Mouse (Mus musculus): Measurements from ENCODE around the gene Hoxd10. TPM values are rescaled to one million over a fixed set of nuclear protein-coding genes. Genes with fewer than 3 reads are reported as not detected.

The Hoxd10 gene
- polyA plus RNA-seq, 1 experiment: not detected

GRCm38 (mm10) chr2:74703720-74704392, 12.1 kb downstream of the Hoxd10 start:
- no peaks in the 10 kb centered on the region for H3K4me1 ChIP-seq (ENCODE audit: control insufficient read depth, insufficient read depth, low read length)
- H3K27me3 ChIP-seq (ENCODE audit: control insufficient read depth, insufficient read depth, low read length): peaks cover 26% of the 10 kb centered on the region
- TF ChIP-seq POLR2A (IDR thresholded peaks at IDR 0.05; ENCODE audit: borderline replicate concordance, insufficient read depth, low read length) (no peak), CTCF (IDR thresholded peaks at IDR 0.05; ENCODE audit: borderline replicate concordance, insufficient read depth, low read depth, low read length) (no peak)
- H3K4me3 ChIP-seq (replicated peaks; ENCODE audit: insufficient read depth, low read depth, low read length): no peak overlapping the region
- no peak for DNase-seq
- 4% methylated on average over 26 of the region's 26 CpGs for WGBS
- H3K27ac ChIP-seq (ENCODE audit: insufficient read depth, low read length): no peak overlapping the region

GRCm38 (mm10) chr2:74704393-74704998, 12.8 kb downstream of the Hoxd10 start, which contains the start of gene Hoxd8:
Gene Hoxd8, plus strand, starts transcription at chr2:74704615.
- H3K27me3 ChIP-seq (ENCODE audit: control insufficient read depth, insufficient read depth, low read length): peaks cover 26% of the 10 kb centered on the region
- 4% methylated on average over 50 of the region's 52 CpGs for WGBS
- H3K27ac ChIP-seq (ENCODE audit: insufficient read depth, low read length): no peak within 1 kb of the TSS

GRCm38 (mm10) chr2:74704999-74705466, 13.3 kb downstream of the Hoxd10 start:
- no peak for DNase-seq
- H3K4me1 ChIP-seq (ENCODE audit: control insufficient read depth, insufficient read depth, low read length): no peaks in the 10 kb centered on the region
- peaks cover 26% of the 10 kb centered on the region for H3K27me3 ChIP-seq (ENCODE audit: control insufficient read depth, insufficient read depth, low read length)
- TF ChIP-seq CTCF (IDR thresholded peaks at IDR 0.05; ENCODE audit: borderline replicate concordance, insufficient read depth, low read depth, low read length): no peak
- no peak for TF ChIP-seq POLR2A (IDR thresholded peaks at IDR 0.05; ENCODE audit: borderline replicate concordance, insufficient read depth, low read length)
- no peak overlapping the region for H3K27ac ChIP-seq (ENCODE audit: insufficient read depth, low read length)
- 2% methylated on average over 65 of the region's 66 CpGs for WGBS
- no peak overlapping the region for H3K4me3 ChIP-seq (replicated peaks; ENCODE audit: insufficient read depth, low read depth, low read length)

More at GRCm38 (mm10) chr2:74704393-74704998, 12.8 kb downstream of the Hoxd10 start, which contains the start of gene Hoxd8:
- no peaks in the 10 kb centered on the region for H3K4me1 ChIP-seq (ENCODE audit: control insufficient read depth, insufficient read depth, low read length)
- TF ChIP-seq POLR2A (IDR thresholded peaks at IDR 0.05; ENCODE audit: borderline replicate concordance, insufficient read depth, low read length) (no peak), CTCF (IDR thresholded peaks at IDR 0.05; ENCODE audit: borderline replicate concordance, insufficient read depth, low read depth, low read length) (no peak)
- H3K4me3 ChIP-seq (replicated peaks; ENCODE audit: insufficient read depth, low read depth, low read length): no peak within 1 kb of the TSS
- no peak for DNase-seq

- DNase-seq: peak in 1 of 2 experiments; percentile 9
- H3K27ac ChIP-seq (ENCODE audit: insufficient read depth, low read length): no peak overlapping the region
- peaks cover 26% of the 10 kb centered on the region for H3K27me3 ChIP-seq (ENCODE audit: control insufficient read depth, insufficient read depth, low read length)
- no peak overlapping the region for H3K4me3 ChIP-seq (replicated peaks; ENCODE audit: insufficient read depth, low read depth, low read length)
- H3K4me1 ChIP-seq (ENCODE audit: control insufficient read depth, insufficient read depth, low read length): no peaks in the 10 kb centered on the region
- WGBS: 2% methylated on average over 73 of the region's 85 CpGs
- TF ChIP-seq CTCF (IDR thresholded peaks at IDR 0.05; ENCODE audit: borderline replicate concordance, insufficient read depth, low read depth, low read length): no peak
- no peak for TF ChIP-seq POLR2A (IDR thresholded peaks at IDR 0.05; ENCODE audit: borderline replicate concordance, insufficient read depth, low read length)
Observed at GRCm38 (mm10) chr2:74705467-74706089, 13.9 kb downstream of the Hoxd10 start.

- H3K27me3 ChIP-seq (ENCODE audit: control insufficient read depth, insufficient read depth, low read length): peaks cover 25% of the 10 kb centered on the region
- TF ChIP-seq POLR2A (IDR thresholded peaks at IDR 0.05; ENCODE audit: borderline replicate concordance, insufficient read depth, low read length) (no peak), CTCF (IDR thresholded peaks at IDR 0.05; ENCODE audit: borderline replicate concordance, insufficient read depth, low read depth, low read length) (no peak)
- no peak for DNase-seq
- H3K27ac ChIP-seq (ENCODE audit: insufficient read depth, low read length): no peak overlapping the region
- H3K4me1 ChIP-seq (ENCODE audit: control insufficient read depth, insufficient read depth, low read length): no peaks in the 10 kb centered on the region
- WGBS: 5% methylated on average over 13 of the region's 13 CpGs
- H3K4me3 ChIP-seq (replicated peaks; ENCODE audit: insufficient read depth, low read depth, low read length): no peak overlapping the region
Observed at GRCm38 (mm10) chr2:74706393-74706960, 14.8 kb downstream of the Hoxd10 start.

- H3K27ac ChIP-seq (ENCODE audit: insufficient read depth, low read length): no peak overlapping the region
- 12% methylated on average over 7 of the region's 7 CpGs for WGBS
- peaks cover 28% of the 10 kb centered on the region for H3K27me3 ChIP-seq (ENCODE audit: control insufficient read depth, insufficient read depth, low read length)
- no peaks in the 10 kb centered on the region for H3K4me1 ChIP-seq (ENCODE audit: control insufficient read depth, insufficient read depth, low read length)
- no peak for DNase-seq
- no peak for TF ChIP-seq POLR2A (IDR thresholded peaks at IDR 0.05; ENCODE audit: borderline replicate concordance, insufficient read depth, low read length)
- TF ChIP-seq CTCF (IDR thresholded peaks at IDR 0.05; ENCODE audit: borderline replicate concordance, insufficient read depth, low read depth, low read length): no peak
- no peak overlapping the region for H3K4me3 ChIP-seq (replicated peaks; ENCODE audit: insufficient read depth, low read depth, low read length)
Observed at GRCm38 (mm10) chr2:74707599-74707998, 15.9 kb downstream of the Hoxd10 start.

- WGBS: 10% methylated on average over 4 of the region's 4 CpGs
- H3K4me3 ChIP-seq (replicated peaks; ENCODE audit: insufficient read depth, low read depth, low read length): no peak overlapping the region
- no peak overlapping the region for H3K27ac ChIP-seq (ENCODE audit: insufficient read depth, low read length)
- H3K27me3 ChIP-seq (ENCODE audit: control insufficient read depth, insufficient read depth, low read length): peaks cover 27% of the 10 kb centered on the region
- no peak for TF ChIP-seq CTCF (IDR thresholded peaks at IDR 0.05; ENCODE audit: borderline replicate concordance, insufficient read depth, low read depth, low read length)
- TF ChIP-seq POLR2A (IDR thresholded peaks at IDR 0.05; ENCODE audit: borderline replicate concordance, insufficient read depth, low read length): no peak
- no peaks in the 10 kb centered on the region for H3K4me1 ChIP-seq (ENCODE audit: control insufficient read depth, insufficient read depth, low read length)
- no peak for DNase-seq
Observed at GRCm38 (mm10) chr2:74708676-74709075, 17.0 kb downstream of the Hoxd10 start.

Measured in cerebellum, adult 2 months (tissue).